Mouse (Mus musculus): ENCODE data around the gene Acot3.
"Not testable (repeated sequence)": the region's sequence is repeated elsewhere in the genome, so short reads cannot be mapped to it uniquely, and the experiment has no call there.

DNA sequence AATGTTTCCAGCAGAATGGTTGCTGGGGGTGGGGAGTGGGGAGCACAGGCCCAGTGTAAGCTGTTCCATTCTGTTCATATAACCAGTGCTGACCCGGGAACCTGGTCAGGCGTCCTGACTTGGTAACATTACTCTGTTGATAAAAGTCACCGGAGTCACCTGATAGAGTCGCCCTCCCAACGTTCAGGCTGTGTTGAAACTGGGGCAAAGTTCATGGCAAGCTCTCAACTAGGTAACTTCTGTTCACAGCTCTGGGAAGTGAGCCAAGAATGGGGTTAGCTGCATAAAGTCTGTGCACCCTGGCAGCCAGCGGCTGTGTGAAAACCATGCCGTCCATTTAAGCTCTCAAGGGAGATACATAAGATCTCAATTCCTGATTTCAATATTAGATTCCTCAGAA, 31.4 kb upstream of the Acot3 start:
- TF ChIP-seq CTCF (conservative IDR thresholded peaks at IDR 0.05; ENCODE audit: low read length); POU5F1 (IDR thresholded peaks at IDR 0.05; ENCODE audit: borderline replicate concordance, low read length): not testable (repeated sequence)
